Mouse (Mus musculus) layer of hippocampus, adult 9-10 months (tissue): ENCODE results near the gene Igfbp5.

Source experiments
- DNase-seq: peaks from one replicate; pipeline ENCODE4 v3.0.0; 2022; ENCODE audit warnings: low spot score

Igfbp5 gene

GRCm38 (mm10) chr1:72874287-72875211 is at the start of gene Igfbp5:
TSS of gene Igfbp5 (minus strand) at chr1:72874884.
- no peak for DNase-seq

GRCm38 (mm10) chr1:72914815-72915214 is 40.1 kb upstream of the Igfbp5 start:
- DNase-seq, result no peak

GRCm38 (mm10) chr1:72913073-72913472 is 38.4 kb upstream of the Igfbp5 start:
- DNase-seq, result no peak

GRCm38 (mm10) chr1:72895821-72896220 is 21.1 kb upstream of the Igfbp5 start:
- no peak for DNase-seq

GRCm38 (mm10) chr1:72887910-72888309 is 13.2 kb upstream of the Igfbp5 start:
- DNase-seq, result no peak

GRCm38 (mm10) chr1:72885819-72886169 is 11.1 kb upstream of the Igfbp5 start:
- no peak for DNase-seq

GRCm38 (mm10) chr1:72885111-72885818 is 10.6 kb upstream of the Igfbp5 start:
- no peak for DNase-seq

- no peak for DNase-seq
These were observed 4.6 kb upstream of the Igfbp5 start for GRCm38 (mm10) chr1:72879319-72879634.

- no peak for DNase-seq
These were observed 4.0 kb upstream of the Igfbp5 start for GRCm38 (mm10) chr1:72878473-72879318.

GRCm38 (mm10) chr1:72877892-72878291 is 3.2 kb upstream of the Igfbp5 start:
- DNase-seq, result no peak

GRCm38 (mm10) chr1:72876111-72876510 is 1.4 kb upstream of the Igfbp5 start:
- DNase-seq, result no peak

GRCm38 (mm10) chr1:72875708-72876107 is 1.0 kb upstream of the Igfbp5 start:
- DNase-seq, result no peak

- no peak for DNase-seq
These were observed 985 bp downstream of the Igfbp5 start for GRCm38 (mm10) chr1:72873511-72874286.

GRCm38 (mm10) chr1:72873078-72873477 is 1.6 kb downstream of the Igfbp5 start:
- no peak for DNase-seq

- DNase-seq, result no peak
These were observed 2.2 kb downstream of the Igfbp5 start for GRCm38 (mm10) chr1:72872521-72872920.

GRCm38 (mm10) chr1:72871697-72872411 is 2.8 kb downstream of the Igfbp5 start:
- no peak for DNase-seq

- DNase-seq, result no peak
These were observed 3.4 kb downstream of the Igfbp5 start for GRCm38 (mm10) chr1:72871337-72871696.

GRCm38 (mm10) chr1:72870615-72871336 is 3.9 kb downstream of the Igfbp5 start:
- no peak for DNase-seq

GRCm38 (mm10) chr1:72869681-72870614 is 4.7 kb downstream of the Igfbp5 start:
- DNase-seq, result no peak
